Mouse (Mus musculus): ENCODE data around the gene Incenp. TPM values are rescaled to one million over a fixed set of nuclear protein-coding genes. Genes with fewer than 3 reads are reported as not detected.
"Not testable (repeated sequence)": the region's sequence is repeated elsewhere in the genome, so short reads cannot be mapped to it uniquely, and the experiment has no call there.

The Incenp gene
- polyA plus RNA-seq, 1 experiment from 2014 or later = 83.0 TPM

GRCm38 (mm10) chr19:9915935-9916334 is 16.6 kb upstream of the Incenp start:
- H3K4me2 ChIP-seq = no peak overlapping the region
- H3K4me1 ChIP-seq (replicated peaks) = 0 out of 2 replicates have a peak, but pooled peaks cover 3% of the 10 kb centered on the region
- H3K27me3 ChIP-seq (replicated peaks) = no peaks in the 10 kb centered on the region
- no peaks in the 10 kb centered on the region for H3K9me3 ChIP-seq (replicated peaks)
- no peak overlapping the region for H3K4me3 ChIP-seq
- no peak overlapping the region for H3K27ac ChIP-seq (ENCODE audit: poor library complexity, severe bottlenecking)
- ATAC-seq (ENCODE audit: insufficient number of reproducible peaks, low FRiP score) = no peak
- no peak overlapping the region for H3K9ac ChIP-seq
- WGBS = 0% methylated on average over 1 of the region's 1 CpGs
- H3K36me3 ChIP-seq = no peaks in the 10 kb centered on the region

- H3K27ac ChIP-seq (ENCODE audit: poor library complexity, severe bottlenecking) = no peak overlapping the region
- ATAC-seq (ENCODE audit: insufficient number of reproducible peaks, low FRiP score) = no peak
- no peaks in the 10 kb centered on the region for H3K4me1 ChIP-seq (replicated peaks)
- H3K36me3 ChIP-seq = no peaks in the 10 kb centered on the region
- WGBS = 77% methylated on average over 3 of the region's 3 CpGs
- no peaks in the 10 kb centered on the region for H3K9me3 ChIP-seq (replicated peaks)
- H3K9ac ChIP-seq = no peak overlapping the region
- no peak overlapping the region for H3K4me2 ChIP-seq
- H3K27me3 ChIP-seq (replicated peaks) = no peaks in the 10 kb centered on the region
- no peak overlapping the region for H3K4me3 ChIP-seq
Observed at GRCm38 (mm10) chr19:9914346-9914745, 15.0 kb upstream of the Incenp start.

GRCm38 (mm10) chr19:9913784-9914183 is 14.4 kb upstream of the Incenp start:
- Histone ChIP-seq H3K4me2 (no peak overlapping the region), H3K4me3 (no peak overlapping the region), H3K27me3 (replicated peaks) (no peaks in the 10 kb centered on the region), H3K36me3 (no peaks in the 10 kb centered on the region), H3K27ac (ENCODE audit: poor library complexity, severe bottlenecking) (no peak overlapping the region), H3K9ac (no peak overlapping the region), H3K4me1 (replicated peaks) (no peaks in the 10 kb centered on the region), H3K9me3 (replicated peaks) (no peaks in the 10 kb centered on the region)
- 74% methylated on average over 5 of the region's 5 CpGs for WGBS
- ATAC-seq (ENCODE audit: insufficient number of reproducible peaks, low FRiP score) = no peak

- H3K4me2 ChIP-seq = peak overlapping the region; percentile 30; the same call in 1 of the 2 replicates
- no peak overlapping the region for H3K4me3 ChIP-seq
- H3K4me1 ChIP-seq (replicated peaks) = no peaks in the 10 kb centered on the region
- no peaks in the 10 kb centered on the region for H3K36me3 ChIP-seq
- 21% methylated on average over 6 of the region's 6 CpGs for WGBS
- ATAC-seq (ENCODE audit: insufficient number of reproducible peaks, low FRiP score) = no peak
- no peaks in the 10 kb centered on the region for H3K27me3 ChIP-seq (replicated peaks)
- H3K27ac ChIP-seq (ENCODE audit: poor library complexity, severe bottlenecking) = no peak overlapping the region
- H3K9me3 ChIP-seq (replicated peaks) = no peaks in the 10 kb centered on the region
- H3K9ac ChIP-seq = no peak overlapping the region
Observed at GRCm38 (mm10) chr19:9911314-9911754, 12.0 kb upstream of the Incenp start.

- Histone ChIP-seq H3K9ac (no peak overlapping the region), H3K4me2 (no peak overlapping the region), H3K36me3 (no peaks in the 10 kb centered on the region), H3K4me3 (no peak overlapping the region), H3K27me3 (replicated peaks) (no peaks in the 10 kb centered on the region), H3K4me1 (replicated peaks) (no peaks in the 10 kb centered on the region), H3K27ac (ENCODE audit: poor library complexity, severe bottlenecking) (no peak overlapping the region), H3K9me3 (replicated peaks) (no peaks in the 10 kb centered on the region)
- 53% methylated on average over 5 of the region's 5 CpGs for WGBS
- ATAC-seq (ENCODE audit: insufficient number of reproducible peaks, low FRiP score) = no peak
Observed at GRCm38 (mm10) chr19:9909351-9909750, 10.0 kb upstream of the Incenp start.

GRCm38 (mm10) chr19:9900696-9901095 is 1.3 kb upstream of the Incenp start:
- H3K4me2 ChIP-seq; H3K9ac ChIP-seq; ATAC-seq (ENCODE audit: insufficient number of reproducible peaks, low FRiP score); H3K9me3 ChIP-seq (replicated peaks); H3K4me3 ChIP-seq; H3K27ac ChIP-seq (ENCODE audit: poor library complexity, severe bottlenecking); H3K36me3 ChIP-seq; H3K27me3 ChIP-seq (replicated peaks): not testable (repeated sequence)
- peaks cover 19% of the 10 kb centered on the region for H3K4me1 ChIP-seq (replicated peaks)
- 89% methylated on average over 2 of the region's 2 CpGs for WGBS

GRCm38 (mm10) chr19:9899780-9900146 is 412 bp upstream of the Incenp start:
- WGBS = 8% methylated on average over 10 of the region's 10 CpGs
- Histone ChIP-seq H3K4me3 (peak overlapping the region; percentile 96), H3K9ac (peak overlapping the region; percentile 62), H3K36me3 (peaks cover 6% of the 10 kb centered on the region), H3K27me3 (replicated peaks) (no peaks in the 10 kb centered on the region), H3K9me3 (replicated peaks) (no peaks in the 10 kb centered on the region), H3K4me1 (replicated peaks) (peaks cover 19% of the 10 kb centered on the region), H3K27ac (ENCODE audit: poor library complexity, severe bottlenecking) (peak overlapping the region; percentile 81), H3K4me2 (peak overlapping the region; percentile 70)
- ATAC-seq (ENCODE audit: insufficient number of reproducible peaks, low FRiP score) = peak; percentile 58

- Histone ChIP-seq H3K27ac (ENCODE audit: poor library complexity, severe bottlenecking) (peak overlapping the region; percentile 84), H3K4me2 (peak overlapping the region; percentile 86), H3K36me3 (peaks cover 19% of the 10 kb centered on the region), H3K9ac (peak overlapping the region; percentile 91), H3K4me3 (peak overlapping the region; percentile 96), H3K9me3 (replicated peaks) (no peaks in the 10 kb centered on the region), H3K4me1 (replicated peaks) (peaks cover 19% of the 10 kb centered on the region), H3K27me3 (replicated peaks) (no peaks in the 10 kb centered on the region)
- 10% methylated on average over 17 of the region's 17 CpGs for WGBS
- 0 out of 2 replicates have a peak, but pooled peaks have one; percentile 7 for ATAC-seq (ENCODE audit: insufficient number of reproducible peaks, low FRiP score)
Observed at GRCm38 (mm10) chr19:9898339-9899066, 848 bp downstream of the Incenp start.

GRCm38 (mm10) chr19:9896067-9896466 is 3.3 kb downstream of the Incenp start:
- ATAC-seq (ENCODE audit: insufficient number of reproducible peaks, low FRiP score) = no peak
- Histone ChIP-seq H3K4me3 (no peak overlapping the region), H3K9me3 (replicated peaks) (no peaks in the 10 kb centered on the region), H3K27ac (ENCODE audit: poor library complexity, severe bottlenecking) (no peak overlapping the region), H3K4me1 (replicated peaks) (peaks cover 19% of the 10 kb centered on the region), H3K36me3 (peaks cover 43% of the 10 kb centered on the region), H3K4me2 (peak overlapping the region; percentile 17; the same call in 1 of the 2 replicates), H3K27me3 (replicated peaks) (no peaks in the 10 kb centered on the region), H3K9ac (no peak overlapping the region)
- WGBS = 68% methylated on average over 5 of the region's 5 CpGs

- no peak overlapping the region for H3K4me2 ChIP-seq
- 94% methylated on average over 8 of the region's 8 CpGs for WGBS
- no peak for ATAC-seq (ENCODE audit: insufficient number of reproducible peaks, low FRiP score)
- no peak overlapping the region for H3K4me3 ChIP-seq
- no peaks in the 10 kb centered on the region for H3K27me3 ChIP-seq (replicated peaks)
- H3K9me3 ChIP-seq (replicated peaks) = no peaks in the 10 kb centered on the region
- no peak overlapping the region for H3K27ac ChIP-seq (ENCODE audit: poor library complexity, severe bottlenecking)
- no peak overlapping the region for H3K9ac ChIP-seq
- H3K36me3 ChIP-seq = peaks cover 83% of the 10 kb centered on the region
- no peaks in the 10 kb centered on the region for H3K4me1 ChIP-seq (replicated peaks)
Observed at GRCm38 (mm10) chr19:9886771-9887170, 12.6 kb downstream of the Incenp start.

- Histone ChIP-seq H3K9me3 (replicated peaks) (no peaks in the 10 kb centered on the region), H3K36me3 (peaks cover 83% of the 10 kb centered on the region), H3K4me1 (replicated peaks) (no peaks in the 10 kb centered on the region), H3K4me2 (no peak overlapping the region), H3K27me3 (replicated peaks) (no peaks in the 10 kb centered on the region), H3K27ac (ENCODE audit: poor library complexity, severe bottlenecking) (no peak overlapping the region), H3K9ac (no peak overlapping the region), H3K4me3 (no peak overlapping the region)
- no peak for ATAC-seq (ENCODE audit: insufficient number of reproducible peaks, low FRiP score)
- WGBS = 48% methylated on average over 1 of the region's 1 CpGs
Observed at GRCm38 (mm10) chr19:9886348-9886747, 13.0 kb downstream of the Incenp start.

All from heart, embryonic 12.5 days (tissue).